Mouse (Mus musculus): ENCODE measurements at regions not wholly inside any gene's neighbourhood (a gene's known extent, or its start where the extent isn't known, plus 50 kb on each side); places are given as distances from the start of the nearest gene placed in this dataset.

GRCm38 (mm10) chr2:169524429-169524828, 63.1 kb downstream of the Gm11011 start:
- Histone ChIP-seq H3K27ac (replicated peaks; ENCODE audit: low read depth, low read length) (no peak overlapping the region), H3K4me1 (ENCODE audit: control insufficient read depth, insufficient read depth, insufficient read length, low read length) (no peaks in the 10 kb centered on the region), H3K4me3 (ENCODE audit: insufficient read depth, low read depth, low read length) (no peak overlapping the region)

- H3K27ac ChIP-seq (replicated peaks; ENCODE audit: low read depth, low read length): no peak overlapping the region
- H3K4me1 ChIP-seq (ENCODE audit: control insufficient read depth, insufficient read depth, insufficient read length, low read length): no peaks in the 10 kb centered on the region; the same call in 1 of the 2 replicates
- no peak overlapping the region for H3K4me3 ChIP-seq (ENCODE audit: insufficient read depth, low read depth, low read length)
Observed at GRCm38 (mm10) chr2:169519941-169520340, 67.6 kb downstream of the Gm11011 start.

- no peak overlapping the region for H3K27ac ChIP-seq (replicated peaks; ENCODE audit: low read depth, low read length)
- peak overlapping the region; percentile 5; the same call in 1 of the 2 replicates for H3K4me3 ChIP-seq (ENCODE audit: insufficient read depth, low read depth, low read length)
- H3K4me1 ChIP-seq (ENCODE audit: control insufficient read depth, insufficient read depth, insufficient read length, low read length): no peaks in the 10 kb centered on the region; the same call in 1 of the 2 replicates
Observed at GRCm38 (mm10) chr2:169515350-169515749, 72.2 kb downstream of the Gm11011 start.

- H3K4me1 ChIP-seq (ENCODE audit: control insufficient read depth, insufficient read depth, insufficient read length, low read length): no peaks in the 10 kb centered on the region; the same call in 1 of the 2 replicates
- no peak overlapping the region for H3K27ac ChIP-seq (replicated peaks; ENCODE audit: low read depth, low read length)
- H3K4me3 ChIP-seq (ENCODE audit: insufficient read depth, low read depth, low read length): no peak overlapping the region
Observed at GRCm38 (mm10) chr2:169510741-169511140, 76.8 kb downstream of the Gm11011 start.

- H3K4me3 ChIP-seq (ENCODE audit: insufficient read depth, low read depth, low read length): no peak overlapping the region
- H3K27ac ChIP-seq (replicated peaks; ENCODE audit: low read depth, low read length): no peak overlapping the region
- H3K4me1 ChIP-seq (ENCODE audit: control insufficient read depth, insufficient read depth, insufficient read length, low read length): no peaks in the 10 kb centered on the region
Observed at GRCm38 (mm10) chr2:169509406-169509805, 78.1 kb downstream of the Gm11011 start.

GRCm38 (mm10) chr2:169504416-169505057, 83.0 kb downstream of the Gm11011 start:
- H3K4me3 ChIP-seq (ENCODE audit: insufficient read depth, low read depth, low read length): no peak overlapping the region
- H3K4me1 ChIP-seq (ENCODE audit: control insufficient read depth, insufficient read depth, insufficient read length, low read length): no peaks in the 10 kb centered on the region
- H3K27ac ChIP-seq (replicated peaks; ENCODE audit: low read depth, low read length): no peak overlapping the region

GRCm38 (mm10) chr2:169503598-169503958, 84.0 kb downstream of the Gm11011 start:
- no peak overlapping the region for H3K27ac ChIP-seq (replicated peaks; ENCODE audit: low read depth, low read length)
- H3K4me3 ChIP-seq (ENCODE audit: insufficient read depth, low read depth, low read length): no peak overlapping the region
- H3K4me1 ChIP-seq (ENCODE audit: control insufficient read depth, insufficient read depth, insufficient read length, low read length): no peaks in the 10 kb centered on the region

GRCm38 (mm10) chr2:169502717-169503597, 84.6 kb downstream of the Gm11011 start:
- Histone ChIP-seq H3K4me1 (ENCODE audit: control insufficient read depth, insufficient read depth, insufficient read length, low read length) (no peaks in the 10 kb centered on the region), H3K27ac (replicated peaks; ENCODE audit: low read depth, low read length) (no peak overlapping the region), H3K4me3 (ENCODE audit: insufficient read depth, low read depth, low read length) (no peak overlapping the region)

GRCm38 (mm10) chr2:169501736-169502340, 85.7 kb downstream of the Gm11011 start:
- Histone ChIP-seq H3K27ac (replicated peaks; ENCODE audit: low read depth, low read length) (no peak overlapping the region), H3K4me1 (ENCODE audit: control insufficient read depth, insufficient read depth, insufficient read length, low read length) (no peaks in the 10 kb centered on the region)

GRCm38 (mm10) chr2:169495368-169495767, 92.2 kb downstream of the Gm11011 start:
- H3K27ac ChIP-seq (replicated peaks; ENCODE audit: low read depth, low read length): no peak overlapping the region
- no peaks in the 10 kb centered on the region for H3K4me1 ChIP-seq (ENCODE audit: control insufficient read depth, insufficient read depth, insufficient read length, low read length)
- no peak overlapping the region for H3K4me3 ChIP-seq (ENCODE audit: insufficient read depth, low read depth, low read length)

More at GRCm38 (mm10) chr2:169501736-169502340, 85.7 kb downstream of the Gm11011 start:
- H3K4me3 ChIP-seq (ENCODE audit: insufficient read depth, low read depth, low read length): no peak overlapping the region

GRCm38 (mm10) chr2:169494503-169495311, 92.8 kb downstream of the Gm11011 start:
- Histone ChIP-seq H3K4me1 (ENCODE audit: control insufficient read depth, insufficient read depth, insufficient read length, low read length) (no peaks in the 10 kb centered on the region), H3K27ac (replicated peaks; ENCODE audit: low read depth, low read length) (no peak overlapping the region), H3K4me3 (ENCODE audit: insufficient read depth, low read depth, low read length) (no peak overlapping the region)

- H3K4me1 ChIP-seq (ENCODE audit: control insufficient read depth, insufficient read depth, insufficient read length, low read length): no peaks in the 10 kb centered on the region
- no peak overlapping the region for H3K27ac ChIP-seq (replicated peaks; ENCODE audit: low read depth, low read length)
- H3K4me3 ChIP-seq (ENCODE audit: insufficient read depth, low read depth, low read length): no peak overlapping the region
Observed at GRCm38 (mm10) chr2:169493609-169494275, 93.8 kb downstream of the Gm11011 start.

GRCm38 (mm10) chr2:169483934-169484333, 103.6 kb downstream of the Gm11011 start:
- Histone ChIP-seq H3K4me3 (ENCODE audit: insufficient read depth, low read depth, low read length) (no peak overlapping the region), H3K27ac (replicated peaks; ENCODE audit: low read depth, low read length) (no peak overlapping the region), H3K4me1 (ENCODE audit: control insufficient read depth, insufficient read depth, insufficient read length, low read length) (no peaks in the 10 kb centered on the region)

- H3K4me1 ChIP-seq (ENCODE audit: control insufficient read depth, insufficient read depth, insufficient read length, low read length): no peaks in the 10 kb centered on the region
- no peak overlapping the region for H3K4me3 ChIP-seq (ENCODE audit: insufficient read depth, low read depth, low read length)
- no peak overlapping the region for H3K27ac ChIP-seq (replicated peaks; ENCODE audit: low read depth, low read length)
Observed at GRCm38 (mm10) chr2:169481731-169482465, 105.6 kb downstream of the Gm11011 start.
